Mouse (Mus musculus): ENCODE results near the gene Commd3. TPM values are rescaled to one million over a fixed set of nuclear protein-coding genes. Genes with fewer than 3 reads are reported as not detected.

The Commd3 gene
- polyA plus RNA-seq, 1 experiment from 2014 or later: 174 TPM

GRCm38 (mm10) chr2:18689064-18689921 lies 17.1 kb downstream of the Commd3 start:
- Histone ChIP-seq H3K9ac (peak overlapping the region; percentile 61), H3K9me3 (replicated peaks) (no peaks in the 10 kb centered on the region), H3K27ac (no peak overlapping the region), H3K27me3 (peaks cover 67% of the 10 kb centered on the region), H3K4me3 (peak overlapping the region; percentile 49), H3K4me1 (peaks cover 15% of the 10 kb centered on the region), H3K36me3 (peaks cover 3% of the 10 kb centered on the region), H3K4me2 (replicated peaks) (peak overlapping the region; percentile 81)
- ATAC-seq (ENCODE audit: low FRiP score): peak; percentile 30
- under 1% methylated on average over 51 of the region's 51 CpGs for WGBS

- H3K4me1 ChIP-seq: peaks cover 17% of the 10 kb centered on the region
- peak overlapping the region; percentile 81 for H3K4me2 ChIP-seq (replicated peaks)
- no peak overlapping the region for H3K27ac ChIP-seq
- H3K9ac ChIP-seq: peak overlapping the region; percentile 61
- H3K36me3 ChIP-seq: no peaks in the 10 kb centered on the region
- ATAC-seq (ENCODE audit: low FRiP score): peak; percentile 72
- H3K27me3 ChIP-seq: peaks cover 66% of the 10 kb centered on the region
- under 1% methylated on average over 57 of the region's 58 CpGs for WGBS
- no peaks in the 10 kb centered on the region for H3K9me3 ChIP-seq (replicated peaks)
- H3K4me3 ChIP-seq: peak overlapping the region; percentile 49
These were observed 18.0 kb downstream of the Commd3 start for GRCm38 (mm10) chr2:18690055-18690691.

GRCm38 (mm10) chr2:18690756-18691155 lies 18.6 kb downstream of the Commd3 start:
- H3K27ac ChIP-seq: no peak overlapping the region
- WGBS: 2% methylated on average over 9 of the region's 9 CpGs
- H3K4me3 ChIP-seq: 0 out of 2 replicates have a peak overlapping the region, but pooled peaks have one; percentile 49
- ATAC-seq (ENCODE audit: low FRiP score): no peak
- H3K9me3 ChIP-seq (replicated peaks): no peaks in the 10 kb centered on the region
- peaks cover 17% of the 10 kb centered on the region for H3K4me1 ChIP-seq
- no peak overlapping the region for H3K9ac ChIP-seq
- peaks cover 69% of the 10 kb centered on the region for H3K27me3 ChIP-seq
- H3K36me3 ChIP-seq: no peaks in the 10 kb centered on the region
- H3K4me2 ChIP-seq (replicated peaks): peak overlapping the region; percentile 81

- no peak for ATAC-seq (ENCODE audit: low FRiP score)
- H3K27me3 ChIP-seq: peaks cover 66% of the 10 kb centered on the region
- H3K36me3 ChIP-seq: no peaks in the 10 kb centered on the region
- H3K4me2 ChIP-seq (replicated peaks): no peak overlapping the region
- no peak overlapping the region for H3K9ac ChIP-seq
- no peaks in the 10 kb centered on the region for H3K9me3 ChIP-seq (replicated peaks)
- H3K4me1 ChIP-seq: peaks cover 17% of the 10 kb centered on the region
- H3K4me3 ChIP-seq: no peak overlapping the region
- H3K27ac ChIP-seq: no peak overlapping the region
These were observed 19.8 kb downstream of the Commd3 start for GRCm38 (mm10) chr2:18692031-18692430.

GRCm38 (mm10) chr2:18692548-18692947 lies 20.4 kb downstream of the Commd3 start:
- Histone ChIP-seq H3K9me3 (replicated peaks) (no peaks in the 10 kb centered on the region), H3K27me3 (peaks cover 61% of the 10 kb centered on the region), H3K4me3 (no peak overlapping the region), H3K4me2 (replicated peaks) (no peak overlapping the region), H3K36me3 (no peaks in the 10 kb centered on the region), H3K9ac (no peak overlapping the region), H3K4me1 (peaks cover 17% of the 10 kb centered on the region), H3K27ac (no peak overlapping the region)
- 3% methylated on average over 1 of the region's 1 CpGs for WGBS
- no peak for ATAC-seq (ENCODE audit: low FRiP score)

GRCm38 (mm10) chr2:18693491-18693870 lies 21.3 kb downstream of the Commd3 start:
- peak overlapping the region; percentile 59; the same call in 1 of the 2 replicates for H3K4me3 ChIP-seq
- H3K4me2 ChIP-seq (replicated peaks): peak overlapping the region; percentile 95
- no peak overlapping the region for H3K9ac ChIP-seq
- H3K27ac ChIP-seq: no peak overlapping the region
- no peak for ATAC-seq (ENCODE audit: low FRiP score)
- no peaks in the 10 kb centered on the region for H3K36me3 ChIP-seq
- H3K4me1 ChIP-seq: peaks cover 18% of the 10 kb centered on the region
- no peaks in the 10 kb centered on the region for H3K9me3 ChIP-seq (replicated peaks)
- H3K27me3 ChIP-seq: peaks cover 60% of the 10 kb centered on the region
- 2% methylated on average over 5 of the region's 5 CpGs for whole genome bisulfite sequencing

GRCm38 (mm10) chr2:18693871-18694610 lies 21.9 kb downstream of the Commd3 start, which contains the start of gene Spag6:
Spag6 (plus strand) TSS chr2:18694032.
- peak within 1 kb of the TSS; percentile 59 for H3K4me3 ChIP-seq
- under 1% methylated on average over 52 of the region's 61 CpGs for WGBS
- H3K27ac ChIP-seq: peak within 1 kb of the TSS; percentile 76
- peaks cover 60% of the 10 kb centered on the region for H3K27me3 ChIP-seq
- H3K4me2 ChIP-seq (replicated peaks): peak within 1 kb of the TSS; percentile 95
- no peaks in the 10 kb centered on the region for H3K36me3 ChIP-seq
- peak; percentile 74 for ATAC-seq (ENCODE audit: low FRiP score)
- no peaks in the 10 kb centered on the region for H3K9me3 ChIP-seq (replicated peaks)
- H3K4me1 ChIP-seq: peaks cover 22% of the 10 kb centered on the region
- peak within 1 kb of the TSS; percentile 76 for H3K9ac ChIP-seq

- H3K4me3 ChIP-seq: peak overlapping the region; percentile 59
- peaks cover 18% of the 10 kb centered on the region for H3K4me1 ChIP-seq
- H3K27me3 ChIP-seq: peaks cover 60% of the 10 kb centered on the region
- peak overlapping the region; percentile 95 for H3K4me2 ChIP-seq (replicated peaks)
- H3K27ac ChIP-seq: peak overlapping the region; percentile 76; the same call in 1 of the 2 replicates
- ATAC-seq (ENCODE audit: low FRiP score): peak; percentile 26
- H3K36me3 ChIP-seq: no peaks in the 10 kb centered on the region
- under 1% methylated on average over 19 of the region's 20 CpGs for WGBS
- peak overlapping the region; percentile 76 for H3K9ac ChIP-seq
- H3K9me3 ChIP-seq (replicated peaks): no peaks in the 10 kb centered on the region
These were observed 22.4 kb downstream of the Commd3 start for GRCm38 (mm10) chr2:18694611-18694950.

- no peak for ATAC-seq (ENCODE audit: low FRiP score)
- Histone ChIP-seq H3K27ac (no peak overlapping the region), H3K36me3 (no peaks in the 10 kb centered on the region), H3K4me1 (peaks cover 12% of the 10 kb centered on the region), H3K4me3 (no peak overlapping the region), H3K27me3 (peaks cover 60% of the 10 kb centered on the region), H3K4me2 (replicated peaks) (no peak overlapping the region), H3K9me3 (replicated peaks) (no peaks in the 10 kb centered on the region), H3K9ac (no peak overlapping the region)
- 2% methylated on average over 8 of the region's 8 CpGs for WGBS
These were observed 23.0 kb downstream of the Commd3 start for GRCm38 (mm10) chr2:18695163-18695562.

GRCm38 (mm10) chr2:18695629-18696150 lies 23.5 kb downstream of the Commd3 start:
- no peak overlapping the region for H3K4me3 ChIP-seq
- H3K27ac ChIP-seq: no peak overlapping the region
- no peak for ATAC-seq (ENCODE audit: low FRiP score)
- whole genome bisulfite sequencing: 3% methylated on average over 7 of the region's 7 CpGs
- H3K36me3 ChIP-seq: no peaks in the 10 kb centered on the region
- H3K4me1 ChIP-seq: peaks cover 8% of the 10 kb centered on the region
- peaks cover 60% of the 10 kb centered on the region for H3K27me3 ChIP-seq
- no peaks in the 10 kb centered on the region for H3K9me3 ChIP-seq (replicated peaks)
- H3K4me2 ChIP-seq (replicated peaks): no peak overlapping the region
- no peak overlapping the region for H3K9ac ChIP-seq

- Histone ChIP-seq H3K27me3 (peaks cover 63% of the 10 kb centered on the region), H3K9ac (no peak overlapping the region), H3K4me2 (replicated peaks) (no peak overlapping the region), H3K36me3 (no peaks in the 10 kb centered on the region), H3K27ac (no peak overlapping the region), H3K4me3 (no peak overlapping the region), H3K4me1 (peaks cover 7% of the 10 kb centered on the region), H3K9me3 (replicated peaks) (no peaks in the 10 kb centered on the region)
- 2% methylated on average over 4 of the region's 4 CpGs for WGBS
- no peak for ATAC-seq (ENCODE audit: low FRiP score)
These were observed 25.5 kb downstream of the Commd3 start for GRCm38 (mm10) chr2:18697591-18698244.
